Comparison of ENCODE assay signal across 8 mouse cellular contexts in genomic region chr11:46052105-46052659, GRCm38 (mm10). TPM values are rescaled to one million over a fixed set of nuclear protein-coding genes. Genes with fewer than 3 reads are reported as not detected.
DNase-seq lines count a peak whose midpoint lies in the region; ATAC-seq and TF ChIP-seq lines count a peak whose summit lies in the region.
"Not testable (repeated sequence)": the region's sequence is repeated elsewhere in the genome, so short reads cannot be mapped to it uniquely, and the experiment has no call there.

Gm12166 (minus strand) TSS chr11:46052321.

- not testable (repeated sequence) for H3K9me3 ChIP-seq in embryonic facial prominence, embryonic 11.5 days (replicated peaks; ENCODE audit: control insufficient read depth, low read length); heart, embryonic 14.5 days (ENCODE audit: control insufficient read depth, low read length)

- H3K27ac ChIP-seq in embryonic facial prominence, embryonic 11.5 days (replicated peaks; ENCODE audit: low read depth, low read length); heart, embryonic 14.5 days (replicated peaks in 1 of 2; ENCODE audit: control insufficient read depth in 1 of 2, insufficient read depth in 1 of 2, low read depth in 2 of 2, low read length in 2 of 2): not testable (repeated sequence)

- not testable (repeated sequence) for H3K4me2 ChIP-seq in embryonic facial prominence, embryonic 11.5 days (ENCODE audit: low read depth, low read length)
- peak within 1 kb of the TSS; percentile 58 for H3K4me2 ChIP-seq in heart, embryonic 14.5 days (ENCODE audit: low read length)

- DNase-seq in ES-CJ7 (ENCODE audit: low read depth, low spot score) = peak; percentile 70
- peak; percentile 80 for DNase-seq in brain, adult 2 months (ENCODE audit: low read depth, low spot score)
- DNase-seq in embryonic facial prominence, embryonic 11.5 days (ENCODE audit: low spot score) = peak; percentile 64
- DNase-seq in kidney, adult 9 months = peak; percentile 49
- peak; percentile 62 for DNase-seq in lung, adult 2 months
- peak; percentile 58 for DNase-seq in retina, postnatal 1 day
- DNase-seq in thymus, postnatal 4 days = peak; percentile 84

- not testable (repeated sequence) for H3K4me1 ChIP-seq in embryonic facial prominence, embryonic 11.5 days (ENCODE audit: control insufficient read depth, insufficient read depth, low read length); lung, adult 2 months (ENCODE audit: control insufficient read depth, insufficient read depth, low read length)
- peaks cover 3 to 17% of the 10 kb centered on the region in 2 experiments; a peak in 3 of 4 replicates for H3K4me1 ChIP-seq in heart, embryonic 14.5 days (ENCODE audit: control insufficient read depth in 2 of 2, insufficient read depth in 2 of 2, low read length in 2 of 2)

- not testable (repeated sequence) for H3K27me3 ChIP-seq in embryonic facial prominence, embryonic 11.5 days (ENCODE audit: control insufficient read depth, insufficient read depth, low read length); heart, embryonic 14.5 days (ENCODE audit: control insufficient read depth, insufficient read depth, low read length)

- peak; percentile 83 for TF ChIP-seq CTCF in lung, adult 2 months (IDR thresholded peaks at IDR 0.05; ENCODE audit: insufficient read depth, low read length)

- H3K4me3 ChIP-seq in embryonic facial prominence, embryonic 11.5 days (ENCODE audit: low read depth, low read length); lung, adult 2 months (replicated peaks; ENCODE audit: extremely low read depth, low read depth, low read length): not testable (repeated sequence)
- peak within 1 kb of the TSS; percentile 27; a peak in 3 of 4 replicates for H3K4me3 ChIP-seq in heart, embryonic 14.5 days (ENCODE audit: control insufficient read depth in 1 of 2, insufficient read depth in 1 of 2, low read depth in 1 of 2, low read length in 2 of 2)

- not testable (repeated sequence) for H3K9ac ChIP-seq in embryonic facial prominence, embryonic 11.5 days (replicated peaks; ENCODE audit: low read length); heart, embryonic 14.5 days (ENCODE audit: low read length)

- not testable (repeated sequence) for TF ChIP-seq POLR2A in lung, adult 2 months (IDR thresholded peaks at IDR 0.05; ENCODE audit: borderline replicate concordance, extremely low read depth, low read depth, low read length)

- not testable (repeated sequence) for H3K36me3 ChIP-seq in embryonic facial prominence, embryonic 11.5 days (replicated peaks; ENCODE audit: control insufficient read depth, insufficient read depth, low read depth, low read length); heart, embryonic 14.5 days (ENCODE audit: control insufficient read depth, insufficient read depth, low read length)

- WGBS in embryonic facial prominence, embryonic 11.5 days = 31% methylated on average over 19 of the region's 19 CpGs
- WGBS in heart, embryonic 14.5 days = 19% methylated on average over 19 of the region's 19 CpGs
- WGBS in lung, adult 2 months = 23% methylated on average over 19 of the region's 19 CpGs

- ATAC-seq in embryonic facial prominence, embryonic 11.5 days (replicated peaks; ENCODE audit: insufficient number of reproducible peaks, low FRiP score, low TSS enrichment, low read depth); heart, embryonic 14.5 days (ENCODE audit: insufficient number of reproducible peaks, insufficient read depth, low FRiP score, low read depth): not testable (repeated sequence)

RNA-seq across cellular contexts. Expression of gene Gm12166, which starts in this region (rescaled TPM):
- 2.3 and 2.8 TPM in 2 replicates for polyA plus RNA-seq in embryonic facial prominence, embryonic 11.5 days (2014; fragmentation: Nextera tagmentation; extraction: Ambion mirVana)
- 4.6 and 4.9 TPM in 2 replicates for polyA plus RNA-seq in heart, embryonic 14.5 days (2014; fragmentation: Nextera tagmentation; extraction: Ambion mirVana)
- 16.8 and 19.8 TPM in 2 replicates for polyA plus RNA-seq in lung, adult 2 months (2012; rRNA removed)
